Mouse (Mus musculus): ENCODE measurements around the gene Spon1.

DNA sequence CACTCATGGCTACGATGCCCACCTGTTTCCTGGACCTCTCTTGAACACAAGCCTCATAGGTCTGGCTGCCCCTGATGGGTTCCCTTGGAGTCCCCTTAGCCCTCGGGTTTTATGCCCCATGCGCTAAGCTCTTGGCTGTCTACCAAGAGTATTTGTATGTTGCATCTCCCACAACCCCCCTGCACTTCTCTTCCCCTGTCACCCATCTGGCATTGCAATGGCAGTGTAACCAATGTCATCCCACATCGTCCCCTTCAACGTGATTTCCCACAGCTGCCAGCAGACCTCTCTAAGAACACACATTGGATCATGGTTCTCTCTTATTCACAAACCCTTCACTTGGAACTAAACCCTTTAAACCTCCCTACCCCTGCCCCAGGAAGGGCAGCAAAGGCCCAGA lies 239.7 kb downstream of the Spon1 start:
- TF ChIP-seq POLR2AphosphoS2 (IDR thresholded peaks at IDR 0.05; ENCODE audit: low read length) (no peak), CTCF (IDR thresholded peaks at IDR 0.05 in 2 of 3, conservative IDR thresholded peaks at IDR 0.05 in 1 of 3; ENCODE audit: control insufficient read depth in 1 of 3, insufficient read depth in 1 of 3, low read depth in 2 of 3, low read length in 3 of 3, poor library complexity in 1 of 3, severe bottlenecking in 1 of 3) (no peak), POLR2A (IDR thresholded peaks at IDR 0.05; ENCODE audit: control insufficient read depth in 1 of 2, insufficient read depth in 1 of 2, low read depth in 1 of 2, low read length in 2 of 2, poor library complexity in 1 of 2) (no peak), BHLHE40 (IDR thresholded peaks at IDR 0.05; ENCODE audit: borderline replicate concordance, low read depth, low read length) (no peak), MEF2A (IDR thresholded peaks at IDR 0.05; ENCODE audit: extremely low read depth, insufficient replicate concordance, low read depth, low read length, poor library complexity, severe bottlenecking) (no peak), HCFC1 (IDR thresholded peaks at IDR 0.05; ENCODE audit: low read depth, low read length) (no peak), TBP (IDR thresholded peaks at IDR 0.05; ENCODE audit: low read depth, low read length) (no peak), UBTF (IDR thresholded peaks at IDR 0.05; ENCODE audit: borderline replicate concordance, insufficient read depth, low read depth, low read length) (no peak), RAD21 (IDR thresholded peaks at IDR 0.05; ENCODE audit: low read depth, low read length) (no peak), ETS1 (IDR thresholded peaks at IDR 0.05; ENCODE audit: low read depth, low read length) (no peak), GATA1 (IDR thresholded peaks at IDR 0.05; ENCODE audit: low read depth, low read length) (no peak), MAFK (IDR thresholded peaks at IDR 0.05; ENCODE audit: borderline replicate concordance, low read depth, low read length) (no peak)

Data from MEL (cell line).